Mouse (Mus musculus) gastrocnemius, postnatal 10 days (tissue): ENCODE measurements around the gene Tex16. TPM values are rescaled to one million over a fixed set of nuclear protein-coding genes. Genes with fewer than 3 reads are reported as not detected.

ENCODE experiments used
- DNase-seq: peaks from one replicate; pipeline ENCODE4 v3.0.0; 2021; ENCODE audit warnings: mixed read lengths
- long read RNA-seq, 2 experiments: library from polyadenylated mRNA; stranded (forward); transcript quantifications; one replicate each; pipeline ENCODE4 v2.0.0; 2021
- total RNA-seq, 2 experiments: library from RNA; stranded (reverse); gene quantifications; 2 replicates each; pipeline ENCODE4 v1.2.3; 2021

Gene Tex16
- 1 to 10 TPM in 1 of 2 experiments, under 1 TPM in 1; 0.40 to 1.1 TPM for total RNA-seq
- long read RNA-seq, experiment 1: 0 reads
- long read RNA-seq, experiment 2: 0 reads

DNA sequence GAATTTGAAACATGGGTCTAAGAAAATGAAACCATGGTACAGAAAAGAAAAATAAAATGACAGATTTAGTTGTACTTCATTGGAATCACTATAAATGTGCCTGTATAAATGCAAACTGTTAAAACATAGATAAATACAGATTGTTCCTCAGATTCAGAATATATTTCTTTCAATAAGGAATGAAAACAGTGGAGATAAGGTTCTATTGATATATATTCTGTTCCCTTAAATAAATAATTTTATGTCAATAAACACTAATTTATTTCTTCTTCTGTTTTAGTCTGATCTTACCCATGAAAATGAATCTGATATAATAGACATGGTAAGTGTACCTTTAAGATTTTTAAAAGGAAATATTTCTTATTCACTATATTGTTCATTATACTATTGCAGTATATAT lies at the start of gene Tex16:
Tex16 (plus strand) TSS at position 301 of the 400 bp plus-strand sequence.
- DNase-seq: no peak

DNA sequence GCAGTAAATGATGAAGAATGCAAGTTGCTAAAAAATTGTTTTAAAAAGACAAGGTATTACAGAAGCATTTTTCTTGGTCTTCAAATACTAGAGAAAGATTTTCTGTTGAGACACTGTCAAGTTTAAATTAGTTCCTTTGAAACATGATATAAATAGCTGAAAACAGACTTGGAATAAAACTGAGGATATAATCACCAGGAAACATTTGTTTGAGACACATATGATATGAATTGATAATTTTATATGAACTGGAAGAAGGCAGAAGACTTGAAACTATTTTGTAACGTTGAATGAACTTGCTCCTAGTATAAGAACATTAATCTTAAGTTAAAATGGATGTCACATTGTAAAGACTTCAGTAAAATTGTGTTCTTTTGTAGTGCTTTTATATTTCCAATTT lies 11.1 kb upstream of the Tex16 start:
- no peak for DNase-seq

Other genes with a start within 250 kb of the Tex16 start
- gene Gm45194, start 119.6 kb upstream of the Tex16 start, total RNA-seq: 1 to 10 TPM; 1.4 TPM
- gene 4933403O08Rik, start 228.0 kb downstream of the Tex16 start, total RNA-seq: under 1 TPM; 0.35 to 0.63 TPM